Mouse (Mus musculus) thymus, postnatal 0 days (tissue): ENCODE data around the gene Sbf1. TPM values are rescaled to one million over a fixed set of nuclear protein-coding genes. Genes with fewer than 3 reads are reported as not detected.

Experiments
- DNase-seq: peaks from one replicate; pipeline ENCODE4 v3.0.0-alpha.2; 2015; ENCODE audit warnings: low spot score
- polyA plus RNA-seq: library from polyadenylated mRNA; unstranded; fragments of >200 nt; fragmentation: Nextera tagmentation; extraction: Ambion mirVana; gene quantifications from 2 replicates; pipeline ENCODE4 v1.2.1, GENCODE M21; 2015

Gene Sbf1
- polyA plus RNA-seq, result 50.2 and 68.3 TPM in 2 replicates

DNA sequence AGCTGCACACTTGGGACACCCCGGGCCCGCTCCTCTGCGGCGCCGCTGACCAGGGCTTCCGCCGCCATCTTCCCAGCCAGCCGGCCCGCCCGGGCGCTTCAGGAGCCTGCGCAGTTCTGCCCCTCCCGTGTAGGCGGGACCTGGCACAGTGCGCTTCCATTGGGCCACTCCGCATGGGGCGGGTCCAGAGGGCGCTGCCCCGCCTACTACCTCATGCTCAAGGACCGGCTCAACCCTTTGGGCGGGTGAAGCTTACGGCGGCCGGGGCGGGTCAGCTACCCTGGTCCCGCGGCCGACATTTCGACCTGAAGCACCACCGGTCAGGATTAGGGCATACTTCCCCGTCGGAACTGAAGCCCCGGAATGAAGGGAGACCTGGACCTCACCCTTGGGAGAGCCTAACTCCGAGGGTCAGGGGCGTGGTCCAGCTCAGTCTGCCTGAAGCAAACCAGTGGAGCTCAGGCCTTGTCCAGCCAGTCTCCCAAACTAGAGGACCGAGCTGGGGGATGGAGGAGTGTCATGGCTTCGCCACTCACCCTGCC lies at the start of gene Sbf1:
Sbf1 (minus strand) TSS at position 122 of the 542 bp plus-strand sequence.
- DNase-seq, result peak; percentile 95

DNA sequence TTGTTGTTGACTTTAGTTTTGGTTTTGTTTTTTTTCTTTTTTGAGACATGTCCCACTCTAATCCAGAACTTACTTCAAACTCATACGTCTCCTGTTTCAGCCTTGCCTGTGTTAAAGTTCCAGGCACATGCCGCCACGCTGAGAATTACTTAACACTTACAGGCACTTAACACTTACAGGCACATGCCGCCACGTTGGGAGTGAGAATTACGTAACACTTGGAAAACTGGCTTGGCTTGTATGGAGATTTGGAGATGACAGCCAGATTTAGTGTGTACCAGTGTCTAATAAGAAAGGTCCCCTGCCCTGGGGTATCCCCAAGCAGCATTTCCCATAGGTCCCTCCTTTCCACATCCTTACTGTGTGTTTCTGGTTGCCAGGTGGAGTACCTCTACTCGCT lies 47.9 kb upstream of the Sbf1 start:
- no peak for DNase-seq

GRCm38 (mm10) chr15:89358784-89359183 lies 43.7 kb upstream of the Sbf1 start:
- DNase-seq, result no peak

DNA sequence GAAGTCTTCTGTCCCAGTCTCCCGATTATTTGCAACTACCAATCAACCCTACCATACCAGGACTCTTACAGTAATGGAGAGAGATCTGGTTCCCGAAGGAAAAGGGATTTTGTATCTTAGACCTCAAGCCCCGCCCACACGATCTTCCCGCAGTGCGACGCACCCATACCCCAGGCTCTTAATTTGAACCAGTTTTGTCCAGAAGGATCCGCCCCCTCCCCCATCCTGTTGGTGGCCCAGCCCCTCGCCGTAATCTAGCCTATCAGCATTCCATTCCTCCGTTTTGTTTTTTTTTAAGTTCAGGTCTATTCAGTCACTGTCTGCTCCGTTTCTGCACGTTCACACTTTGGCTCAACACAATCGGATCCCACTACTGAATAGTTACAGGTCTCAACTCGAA lies 41.3 kb upstream of the Sbf1 start:
- DNase-seq, result peak; percentile 86

DNA sequence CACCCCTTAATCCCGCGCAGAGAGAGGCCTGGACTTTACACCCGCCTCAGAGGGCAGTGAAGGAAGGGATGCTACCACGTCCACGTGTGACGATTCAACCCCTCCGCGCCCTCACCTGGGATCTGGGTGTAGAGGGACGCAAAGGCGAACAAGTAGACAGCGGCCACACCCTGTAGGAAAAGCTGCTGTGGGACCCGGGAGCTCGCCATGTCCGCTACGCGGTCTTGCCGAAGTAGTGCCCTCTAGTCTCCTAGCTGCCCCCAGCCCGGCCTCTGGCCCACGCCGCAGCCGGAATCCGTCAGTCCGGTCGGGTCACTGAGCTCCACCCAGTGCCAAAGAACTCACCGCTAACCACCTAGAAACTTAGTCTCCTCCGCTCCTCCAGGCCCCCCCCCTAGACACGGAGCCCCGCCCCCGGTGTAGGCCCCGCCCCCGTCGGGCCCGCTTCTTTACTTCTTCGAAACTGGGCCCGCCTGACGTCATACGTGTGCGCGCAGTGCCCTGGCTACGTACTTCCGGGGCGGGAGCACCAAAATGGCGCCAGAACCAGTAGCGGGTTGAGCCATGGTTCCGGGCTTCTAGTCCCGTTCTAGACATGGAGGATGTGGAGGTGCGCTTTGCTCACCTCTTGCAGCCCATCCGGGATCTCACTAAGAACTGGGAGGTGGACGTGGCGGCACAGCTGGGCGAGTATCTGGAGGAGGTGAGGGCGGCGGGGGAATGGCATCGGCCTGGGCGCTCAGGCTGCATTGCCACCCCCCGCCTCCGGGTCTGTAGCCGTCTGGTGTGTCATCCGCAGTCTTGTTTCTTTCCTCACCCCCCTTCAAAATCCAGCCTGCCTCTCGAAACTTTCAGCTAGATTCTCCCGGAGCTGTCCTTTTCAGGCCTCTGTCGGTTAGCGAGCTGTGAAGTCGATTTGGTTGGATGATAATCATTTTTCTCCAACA lies 40.4 kb upstream of the Sbf1 start, which contains the start of the genes Lmf2 and Ncaph2:
Lmf2 (minus strand) TSS at position 419 of the 947 bp plus-strand sequence.
Ncaph2 (plus strand) TSS at position 479 of the 947 bp plus-strand sequence.
- peak; percentile 98 for DNase-seq

DNA sequence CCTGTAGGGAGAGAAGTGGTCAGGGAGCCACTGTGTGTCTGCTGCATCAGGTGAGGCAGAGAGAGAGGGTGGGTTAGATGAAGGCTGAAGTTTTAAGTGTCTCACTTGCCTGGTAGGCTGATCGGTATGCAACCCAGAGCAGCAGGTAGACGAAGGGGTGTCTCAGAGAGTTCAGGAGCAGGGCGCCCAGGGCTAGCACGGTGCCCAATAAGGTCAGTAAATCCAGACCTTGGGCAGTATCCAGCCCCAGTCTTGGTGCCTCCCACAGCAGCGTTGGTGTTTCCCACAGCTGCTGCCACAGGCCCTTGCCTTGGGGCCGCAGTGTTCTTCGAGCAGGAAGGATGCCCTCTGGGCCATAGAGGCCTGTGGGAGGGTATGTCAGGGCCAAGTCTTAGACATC lies 39.3 kb upstream of the Sbf1 start:
- peak; percentile 14 for DNase-seq

GRCm38 (mm10) chr15:89353837-89354236 lies 38.7 kb upstream of the Sbf1 start:
- no peak for DNase-seq

DNA sequence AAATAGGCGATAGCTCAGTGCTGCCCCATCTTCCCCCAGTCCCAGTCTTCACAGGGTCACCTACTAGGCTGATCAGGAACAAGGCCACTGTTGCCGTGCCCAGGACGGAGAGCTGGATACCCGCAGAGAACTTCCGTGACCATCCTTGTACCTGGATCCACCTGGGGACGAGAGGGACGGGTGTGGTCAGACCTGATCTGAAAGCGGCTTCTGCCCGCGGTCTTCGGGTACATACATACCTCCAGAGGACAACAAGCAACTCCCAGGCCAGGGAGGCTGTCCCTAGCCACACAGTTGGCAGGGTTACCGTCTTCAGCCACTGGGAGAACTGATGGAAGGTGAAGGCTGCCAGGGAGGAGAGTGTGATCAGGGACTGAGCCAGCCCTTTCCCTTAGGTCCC lies 37.7 kb upstream of the Sbf1 start:
- DNase-seq, result no peak

DNA sequence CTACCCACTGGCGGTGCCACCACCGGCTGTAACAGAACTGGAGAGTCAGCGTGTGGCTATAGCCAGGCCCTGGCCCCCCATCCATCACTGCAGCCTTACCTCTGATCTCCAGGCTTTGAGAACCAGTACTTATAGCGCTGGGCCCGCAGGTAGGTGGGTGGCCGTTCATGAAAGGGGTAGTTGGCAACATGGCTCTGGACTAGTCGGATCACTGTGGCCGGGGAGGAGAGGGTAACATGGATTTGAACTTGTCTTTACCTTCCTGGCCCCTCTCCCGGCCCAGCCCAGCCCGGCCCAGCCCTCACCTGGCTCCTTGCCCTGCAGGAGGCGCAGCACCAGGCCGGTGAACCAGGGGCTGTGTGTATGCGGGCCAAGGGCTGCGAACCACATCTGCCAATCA lies 36.9 kb upstream of the Sbf1 start:
- no peak for DNase-seq

GRCm38 (mm10) chr15:89351302-89351701 lies 36.2 kb upstream of the Sbf1 start:
- no peak for DNase-seq

DNA sequence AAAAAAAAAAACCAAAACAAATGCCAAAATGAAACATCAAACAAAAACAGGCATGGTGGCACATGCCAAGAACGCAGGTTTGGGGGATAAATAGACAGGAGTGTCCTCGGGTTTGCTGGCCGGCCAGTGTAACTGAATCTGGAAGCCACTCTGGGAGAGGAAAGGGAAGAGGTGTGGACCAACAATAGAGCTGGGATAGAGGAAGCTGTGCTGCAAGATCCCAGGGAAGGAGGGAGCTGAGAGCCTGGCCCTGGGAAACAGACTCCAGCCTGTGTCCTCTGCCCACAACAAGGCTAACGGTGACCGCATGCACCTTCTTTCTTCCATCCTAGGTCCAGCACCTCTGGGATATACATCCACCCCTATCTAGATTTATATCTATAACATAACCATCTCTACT lies 35.3 kb upstream of the Sbf1 start:
- DNase-seq, result no peak

DNA sequence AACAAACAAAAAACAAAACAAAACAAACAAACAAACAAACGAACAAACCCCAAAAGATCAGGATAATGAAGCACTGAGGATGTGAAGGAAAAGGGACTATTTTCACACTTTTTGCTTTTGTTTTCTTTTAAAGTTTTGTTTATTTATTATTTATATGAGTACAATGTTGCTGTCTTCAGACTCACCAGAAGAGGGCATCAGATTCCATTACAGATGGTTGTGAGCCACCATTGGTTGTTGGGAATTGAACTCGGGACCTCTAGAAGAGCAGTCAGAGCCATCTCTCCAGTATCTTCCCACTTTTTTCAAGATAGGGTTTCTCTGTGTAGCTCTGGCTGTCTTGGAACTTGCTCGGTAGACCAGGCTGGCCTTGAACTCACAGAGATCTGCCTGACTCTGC lies 28.2 kb upstream of the Sbf1 start:
- DNase-seq, result no peak

DNA sequence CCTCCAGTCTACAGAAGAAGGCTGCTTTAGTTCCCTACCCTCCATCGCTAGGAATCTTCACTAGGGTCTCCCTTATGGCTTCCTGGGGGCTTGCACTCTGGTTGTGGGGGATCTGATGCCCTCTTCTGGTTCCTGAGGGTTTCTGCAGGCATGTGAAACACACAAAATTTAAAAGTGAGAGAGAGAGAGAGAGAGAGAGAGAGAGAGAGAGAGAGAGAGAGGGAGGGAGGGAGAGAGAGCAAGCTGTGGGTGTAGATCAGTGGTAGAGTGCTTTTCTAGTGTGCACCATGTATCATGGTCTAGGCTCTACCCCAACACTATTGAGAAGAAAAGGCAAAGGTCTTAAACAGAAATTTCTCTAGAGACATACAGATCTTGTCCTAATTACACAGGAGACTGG lies 26.6 kb upstream of the Sbf1 start:
- peak; percentile 26 for DNase-seq

DNA sequence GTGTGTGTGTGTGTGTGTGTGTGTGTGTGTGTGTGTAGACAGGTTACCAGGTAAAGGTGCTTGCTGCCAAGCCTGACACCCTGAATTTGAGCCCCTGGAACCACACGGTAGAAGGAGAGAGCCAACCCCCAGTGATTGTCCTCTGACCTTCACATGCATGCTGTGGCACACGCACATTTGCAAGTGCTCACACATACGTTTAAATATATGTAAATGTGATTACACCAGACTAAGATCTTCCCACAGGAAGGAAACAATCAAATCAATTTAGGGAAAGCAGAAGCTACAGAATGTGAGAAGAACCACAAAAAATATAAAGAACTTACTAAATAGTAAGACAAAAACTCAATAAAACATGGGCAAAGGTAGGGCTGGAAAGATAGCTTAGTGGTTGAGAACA lies 25.0 kb upstream of the Sbf1 start:
- DNase-seq, result no peak

- DNase-seq, result no peak
Observed at GRCm38 (mm10) chr15:89339696-89340095, 24.6 kb upstream of the Sbf1 start.

DNA sequence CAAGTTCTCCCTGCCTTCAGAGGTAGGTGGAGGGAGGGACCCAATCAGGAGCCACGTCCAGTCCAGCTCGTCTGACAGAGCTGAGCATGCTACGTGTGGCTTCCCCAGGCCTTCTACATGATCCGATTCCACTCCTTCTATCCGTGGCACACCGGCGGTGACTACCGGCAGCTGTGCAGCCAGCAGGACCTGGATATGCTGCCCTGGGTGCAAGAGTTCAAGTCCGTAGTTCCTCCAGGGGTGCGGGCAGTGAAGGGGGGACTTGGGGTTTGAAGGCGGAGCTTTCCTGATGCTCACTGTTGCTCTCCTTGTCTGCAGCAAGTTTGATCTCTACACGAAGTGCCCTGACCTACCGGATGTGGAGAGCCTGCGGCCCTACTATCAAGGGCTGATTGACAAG lies 21.3 kb upstream of the Sbf1 start:
- DNase-seq, result no peak

DNA sequence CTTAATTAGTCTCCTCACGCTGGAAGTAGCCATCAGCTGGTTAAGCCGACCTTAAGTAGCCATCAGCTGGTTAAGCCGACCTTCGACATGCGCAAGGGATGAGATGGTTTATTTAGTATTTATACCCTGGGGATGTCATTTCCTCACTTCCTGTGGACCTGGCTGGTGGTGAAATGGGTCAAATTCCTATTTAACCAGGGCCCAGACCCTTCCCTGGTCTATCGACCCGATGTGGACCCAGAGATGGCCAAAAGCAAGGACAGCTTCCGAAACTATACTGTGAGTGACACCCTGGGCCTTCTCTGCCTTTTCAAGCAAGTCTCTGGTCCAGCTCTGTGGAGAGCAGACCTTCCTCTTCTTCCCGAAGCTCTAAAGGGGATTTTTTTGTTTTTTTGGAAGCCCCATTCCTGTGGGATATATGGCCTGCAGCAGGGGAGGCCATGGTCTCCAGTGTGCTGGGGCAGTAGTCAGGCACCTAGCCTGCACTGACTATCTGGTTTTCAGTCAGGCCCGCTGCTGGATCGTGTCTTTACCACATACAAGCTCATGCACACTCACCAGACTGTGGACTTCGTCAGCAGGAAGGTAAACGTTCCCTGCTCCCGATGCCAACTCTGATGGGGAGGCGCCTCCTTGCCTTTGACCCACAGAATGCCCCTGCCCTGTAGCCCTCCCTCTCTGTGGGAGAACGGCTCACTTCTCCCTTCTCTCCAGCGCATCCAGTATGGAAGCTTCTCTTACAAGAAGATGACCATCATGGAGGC lies 19.8 kb upstream of the Sbf1 start:
- no peak for DNase-seq

DNA sequence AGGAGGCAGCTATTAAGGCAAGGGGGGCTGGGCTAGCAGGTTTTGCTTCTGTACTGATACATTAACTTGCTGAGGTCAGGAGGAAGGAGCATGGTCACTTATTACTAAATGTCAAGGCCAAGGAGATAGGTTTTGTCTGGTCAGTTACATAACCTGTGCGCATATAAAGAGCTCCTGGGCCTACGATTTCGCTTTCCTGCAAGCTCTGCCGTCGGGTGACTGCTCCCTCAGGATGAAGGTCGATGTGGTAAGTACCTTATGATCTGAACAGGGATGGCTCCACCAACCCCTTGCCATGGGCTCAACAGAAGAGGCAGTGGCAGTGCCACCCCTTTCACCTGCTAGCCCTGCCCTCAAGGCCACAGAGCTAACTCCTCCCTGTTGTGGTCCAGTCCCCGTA lies 19.2 kb upstream of the Sbf1 start, which contains the start of gene Miox:
Miox (plus strand) TSS at position 128 of the 400 bp plus-strand sequence.
- DNase-seq, result no peak

GRCm38 (mm10) chr15:89326441-89326840 lies 11.3 kb upstream of the Sbf1 start:
- DNase-seq, result no peak

DNA sequence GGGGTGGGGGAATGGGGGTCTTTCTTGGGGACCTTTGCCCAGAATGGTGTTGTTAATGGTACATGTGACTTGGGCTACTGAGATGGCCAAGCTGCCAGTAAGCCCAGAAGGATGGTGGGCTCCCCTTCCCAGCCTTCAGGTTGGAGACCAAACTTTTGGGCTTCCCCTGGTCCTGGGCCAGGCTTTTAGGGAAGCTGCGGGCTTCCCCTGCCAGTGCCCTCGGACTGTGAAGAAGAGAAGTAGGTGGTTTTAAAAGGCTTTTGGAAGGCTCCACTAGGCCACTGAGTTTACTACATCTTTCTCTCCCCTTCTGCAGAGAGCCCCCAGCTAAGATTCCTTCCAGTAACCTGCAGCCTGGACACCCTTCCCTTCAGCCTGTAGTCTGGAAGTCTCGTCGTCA lies 8.5 kb upstream of the Sbf1 start:
- no peak for DNase-seq

- DNase-seq, result no peak
Observed at GRCm38 (mm10) chr15:89322670-89323522, 7.8 kb upstream of the Sbf1 start, which contains the start of gene Adm2. Gene Adm2 (plus strand): TSS chr15:89322720.
